Mouse (Mus musculus): ENCODE results near the gene Tspear.
"Not testable (repeated sequence)": the region's sequence is repeated elsewhere in the genome, so short reads cannot be mapped to it uniquely, and the experiment has no call there.

Gene Tspear

GRCm38 (mm10) chr10:77685895-77686664 lies at the start of gene Tspear:
Gene Tspear, plus strand, starts transcription at chr10:77686569.
- DNase-seq: no peak

- no peak for DNase-seq
Measured at GRCm38 (mm10) chr10:77638956-77639355, 47.4 kb upstream of the Tspear start.

GRCm38 (mm10) chr10:77643160-77643559 lies 43.2 kb upstream of the Tspear start:
- no peak for DNase-seq

- no peak for DNase-seq
Measured at GRCm38 (mm10) chr10:77645571-77645970, 40.8 kb upstream of the Tspear start.

- DNase-seq: no peak
Measured at GRCm38 (mm10) chr10:77647461-77647860, 38.9 kb upstream of the Tspear start.

GRCm38 (mm10) chr10:77647901-77648300 lies 38.5 kb upstream of the Tspear start:
- DNase-seq: no peak

- no peak for DNase-seq
Measured at GRCm38 (mm10) chr10:77652046-77652445, 34.3 kb upstream of the Tspear start.

- peak; percentile 82 for DNase-seq
Measured at GRCm38 (mm10) chr10:77658286-77658994, 27.9 kb upstream of the Tspear start.

- DNase-seq: no peak
Measured at GRCm38 (mm10) chr10:77663949-77664665, 22.3 kb upstream of the Tspear start.

- DNase-seq: peak; percentile 34
Measured at GRCm38 (mm10) chr10:77666342-77666741, 20.0 kb upstream of the Tspear start.

GRCm38 (mm10) chr10:77667402-77667801 lies 19.0 kb upstream of the Tspear start:
- peak; percentile 42 for DNase-seq

GRCm38 (mm10) chr10:77670710-77671109 lies 15.7 kb upstream of the Tspear start:
- DNase-seq: no peak

GRCm38 (mm10) chr10:77671519-77671918 lies 14.8 kb upstream of the Tspear start:
- DNase-seq: no peak

GRCm38 (mm10) chr10:77673765-77674164 lies 12.6 kb upstream of the Tspear start:
- no peak for DNase-seq

- no peak for DNase-seq
Measured at GRCm38 (mm10) chr10:77677562-77677961, 8.8 kb upstream of the Tspear start.

- DNase-seq: no peak
Measured at GRCm38 (mm10) chr10:77682994-77683393, 3.4 kb upstream of the Tspear start.

GRCm38 (mm10) chr10:77684181-77684580 lies 2.2 kb upstream of the Tspear start:
- no peak for DNase-seq

GRCm38 (mm10) chr10:77687021-77687420 lies 652 bp downstream of the Tspear start:
- DNase-seq: no peak

GRCm38 (mm10) chr10:77690356-77690807 lies 4.0 kb downstream of the Tspear start, which contains the start of gene Gm19402:
Gene Gm19402, minus strand, starts transcription at chr10:77690757.
- not testable (repeated sequence) for DNase-seq

- no peak for DNase-seq
Measured at GRCm38 (mm10) chr10:77697133-77697532, 10.8 kb downstream of the Tspear start, which contains the start of gene Gm9508. Gene Gm9508, minus strand, starts transcription at chr10:77697233.

- DNase-seq: no peak
Measured at GRCm38 (mm10) chr10:77706326-77706725, 20.0 kb downstream of the Tspear start, which contains the start of gene Gm10272. Gene Gm10272, plus strand, starts transcription at chr10:77706626.

GRCm38 (mm10) chr10:77709831-77710230 lies 23.5 kb downstream of the Tspear start:
- no peak for DNase-seq

- not testable (repeated sequence) for DNase-seq
Measured at GRCm38 (mm10) chr10:77711157-77711556, 24.8 kb downstream of the Tspear start, which contains the start of gene Gm10024. Gene Gm10024, plus strand, starts transcription at chr10:77711457.

All from lung, postnatal 10 days (tissue).